Mouse (Mus musculus) cerebellum, postnatal 10 days (tissue): ENCODE measurements at regions not wholly inside any gene's neighbourhood (a gene's known extent, or its start where the extent isn't known, plus 50 kb on each side); places are given as distances from the start of the nearest gene placed in this dataset.
"Not testable (repeated sequence)": the region's sequence is repeated elsewhere in the genome, so short reads cannot be mapped to it uniquely, and the experiment has no call there.

ENCODE experiments used
- DNase-seq, 2 experiments: peaks; one replicate each; pipeline ENCODE4 v3.0.0; 2021; ENCODE audit warnings: mixed read lengths in 2 of 2

GRCm38 (mm10) chr5:10088172-10088571 is 158.2 kb downstream of the Gm5152 start:
- DNase-seq, result not testable (repeated sequence)

GRCm38 (mm10) chr5:10055440-10055839 is 190.9 kb downstream of the Gm5152 start:
- no peak for DNase-seq

- DNase-seq, result peak in 1 of 2 experiments; percentile 1
These were observed 191.5 kb downstream of the Gm5152 start for GRCm38 (mm10) chr5:10054621-10055364.

GRCm38 (mm10) chr5:10041635-10042034 is 204.7 kb downstream of the Gm5152 start:
- no peak for DNase-seq

DNA sequence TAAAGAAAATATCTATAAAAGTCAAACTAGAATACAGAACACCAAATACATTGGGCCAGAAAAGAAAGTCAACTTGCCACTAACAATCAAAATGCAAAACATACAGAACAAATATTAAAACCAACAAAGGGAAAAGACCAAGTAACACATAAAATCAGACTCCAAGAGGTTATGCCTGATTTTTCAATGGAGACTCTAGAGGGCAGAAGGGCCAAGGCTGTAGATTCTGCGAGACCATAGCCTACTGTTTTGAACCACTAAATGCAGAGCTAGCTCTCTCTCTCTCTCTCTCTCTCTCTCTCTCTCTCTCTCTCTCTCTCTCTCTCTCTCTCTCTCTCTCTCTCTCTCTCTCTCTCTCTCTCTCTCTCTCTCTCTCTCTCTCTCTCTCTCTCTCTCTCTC is 221.2 kb downstream of the Gm5152 start:
- DNase-seq, result not testable (repeated sequence)
